Mouse (Mus musculus) olfactory bulb, adult 2 months (tissue): ENCODE results near the gene Chka.

Experiments used
- CTCF ChIP-seq: fragments of 200-500 bp; IDR thresholded peaks from 2 replicates; pipeline ENCODE4 v1.5.1; 2012; ENCODE audit warnings: low read depth, mild to moderate bottlenecking, low read length, moderate library complexity; ENCODE audit not compliant: insufficient read depth
- POLR2A ChIP-seq: fragments of 200-500 bp; IDR thresholded peaks from 2 replicates; pipeline ENCODE4 v1.6.1; 2012; ENCODE audit warnings: mild to moderate bottlenecking, low read depth, low read length, moderate library complexity; ENCODE audit not compliant: insufficient read depth

- no peak for TF ChIP-seq CTCF
- no peak for TF ChIP-seq POLR2A
These were observed 3.9 kb upstream of the Chka start for GRCm38 (mm10) chr19:3847711-3848110.
